Mouse (Mus musculus) B cell, adult 67 days (primary cell): Measurements from ENCODE around the gene Yjefn3. TPM values are rescaled to one million over a fixed set of nuclear protein-coding genes. Genes with fewer than 3 reads are reported as not detected.

ENCODE experiments used
- total RNA-seq, 2 experiments: library from RNA; stranded (reverse); gene quantifications; 4 replicates each; pipeline ENCODE4 v1.2.4; 2023

Gene Yjefn3
- total RNA-seq: not detected

GRCm38 (mm10) chr8:69902163-69903062 lies at the start of gene Yjefn3, which contains the start of the genes Tssk6 and Ndufa13:
Gene Yjefn3 (minus strand): TSS chr8:69902712.
Gene Tssk6 (plus strand): TSS chr8:69902184.
Gene Ndufa13 (minus strand): TSS chr8:69902558.

GRCm38 (mm10) chr8:69887289-69888243 lies 14.9 kb downstream of the Yjefn3 start, which contains the start of gene Cilp2:
Gene Cilp2 (minus strand): TSS chr8:69887687.

Other genes starting within 250 kb of the Yjefn3 start
- gene Zfp964, start 248.2 kb downstream of the Yjefn3 start, total RNA-seq: 1 to 10 TPM; 1.8 to 2.2 TPM
- 10 to 100 TPM; 75.5 to 79.9 TPM for gene Zfp869, start 192.0 kb downstream of the Yjefn3 start, total RNA-seq
- gene Zfp963, start 152.7 kb downstream of the Yjefn3 start, total RNA-seq: 1 to 10 TPM; 5.1 to 5.3 TPM
- gene Gm20422, start 127.8 kb downstream of the Yjefn3 start, total RNA-seq: not detected
- 10 to 100 TPM; 61.9 to 62.7 TPM for gene Atp13a1, start 111.5 kb downstream of the Yjefn3 start, total RNA-seq
- gene Zfp866, start 111.5 kb downstream of the Yjefn3 start, total RNA-seq: 10 to 100 TPM; 28.1 to 38.3 TPM
- gene Gmip, start 94.0 kb downstream of the Yjefn3 start, total RNA-seq: 100 to 1,000 TPM; 440 to 460 TPM
- 1 to 10 TPM; 9.3 to 9.9 TPM for gene Lpar2, start 80.3 kb downstream of the Yjefn3 start, total RNA-seq
- gene Pbx4, start 70.2 kb downstream of the Yjefn3 start, total RNA-seq: 1 to 10 TPM; 5.8 to 9.5 TPM
- under 1 TPM in 1 of 2 experiments, not detected in 1; 0.15 TPM for gene Cilp2, start 15.0 kb downstream of the Yjefn3 start, total RNA-seq
- gene Tssk6, start 528 bp downstream of the Yjefn3 start, total RNA-seq: under 1 TPM; 0.42 to 0.96 TPM
- 10 to 100 TPM; 44.0 to 54.0 TPM for gene Ndufa13, start 154 bp downstream of the Yjefn3 start, total RNA-seq
- gene Gatad2a, start 93.7 kb upstream of the Yjefn3 start, total RNA-seq: 10 to 100 TPM; 94.1 to 97.5 TPM
- 100 to 1,000 TPM; 132 to 142 TPM for gene Mau2, start 140.0 kb upstream of the Yjefn3 start, total RNA-seq
- gene Sugp1, start 140.1 kb upstream of the Yjefn3 start, total RNA-seq: 10 to 100 TPM; 46.0 to 51.2 TPM
- gene Tm6sf2, start 170.2 kb upstream of the Yjefn3 start, total RNA-seq: under 1 TPM; 0.38 to 0.80 TPM
- not detected for gene Hapln4, start 180.7 kb upstream of the Yjefn3 start, total RNA-seq
- under 1 TPM in 1 of 2 experiments, not detected in 1; 0.17 TPM for gene Ncan, start 218.2 kb upstream of the Yjefn3 start, total RNA-seq
- 10 to 100 TPM; 29.9 to 33.8 TPM for gene Nr2c2ap, start 228.6 kb upstream of the Yjefn3 start, total RNA-seq
- 10 to 100 TPM; 35.2 to 37.1 TPM for gene Rfxank, start 236.4 kb upstream of the Yjefn3 start, total RNA-seq
- 10 to 100 TPM; 61.0 to 62.8 TPM for gene Borcs8, start 236.8 kb upstream of the Yjefn3 start, total RNA-seq
- 1 to 10 TPM; 2.8 to 3.5 TPM for gene Mef2b, start 237.0 kb upstream of the Yjefn3 start, total RNA-seq